Mouse (Mus musculus) midbrain, embryonic 15.5 days (tissue): ENCODE data around the gene Mettl27. TPM values are rescaled to one million over a fixed set of nuclear protein-coding genes. Genes with fewer than 3 reads are reported as not detected.
"Not testable (repeated sequence)": the region's sequence is repeated elsewhere in the genome, so short reads cannot be mapped to it uniquely, and the experiment has no call there.

ENCODE experiments used
- ATAC-seq: fragments of 200-750 bp; cut with Nextera tagmentation; replicated peaks from 2 replicates; pipeline ENCODE4 v1.8.0; 2017; ENCODE audit warnings: moderate TSS enrichment
- H3K27ac ChIP-seq: fragments of 300-500 bp; sonication (generic); 2 replicates; pipeline ENCODE4 v1.5.1; 2015; ENCODE audit warnings: mild to moderate bottlenecking, inconsistent platforms
- H3K27me3 ChIP-seq: fragments of 300-500 bp; sonication (generic); replicated peaks from 2 replicates; pipeline ENCODE4 v1.6.1; 2015; ENCODE audit warnings: inconsistent platforms
- H3K36me3 ChIP-seq: fragments of 300-500 bp; sonication (generic); replicated peaks from 2 replicates; pipeline ENCODE4 v1.6.1; 2015; ENCODE audit warnings: inconsistent platforms
- H3K4me1 ChIP-seq: fragments of 300-500 bp; sonication (generic); 2 replicates; pipeline ENCODE4 v1.6.1; 2015; ENCODE audit warnings: inconsistent platforms
- H3K4me2 ChIP-seq: fragments of 300-500 bp; sonication (generic); 2 replicates; pipeline ENCODE4 v1.6.1; 2015; ENCODE audit warnings: inconsistent platforms, mild to moderate bottlenecking, moderate library complexity
- H3K4me3 ChIP-seq: fragments of 300-500 bp; sonication (generic); 2 replicates; pipeline ENCODE4 v1.5.1; 2015; ENCODE audit warnings: mild to moderate bottlenecking, inconsistent platforms
- H3K9ac ChIP-seq: fragments of 300-500 bp; sonication (generic); 2 replicates; pipeline ENCODE4 v1.6.1; 2015; ENCODE audit warnings: mild to moderate bottlenecking, inconsistent platforms
- H3K9me3 ChIP-seq: fragments of 300-500 bp; sonication (generic); 2 replicates; pipeline ENCODE4 v1.6.1; 2016; ENCODE audit warnings: inconsistent platforms
- WGBS: fragments of 180-500 bp; shearing (Covaris S2); methylation state at CpG from one replicate; pipeline ENCODE4 v1.1.7; 2015; ENCODE audit warnings: mixed read lengths; 5-methylcytosine and 5-hydroxymethylcytosine counted together
- polyA plus RNA-seq: library from polyadenylated mRNA; unstranded; fragments of >200 nt; fragmentation: Nextera tagmentation; extraction: Ambion mirVana; gene quantifications from 2 replicates; pipeline ENCODE4 v1.2.1, GENCODE M21; 2015

Mettl27 gene
- polyA plus RNA-seq, 1 experiment from 2014 or later: 7.2 TPM

GRCm38 (mm10) chr5:134964655-134965054 is 32.5 kb downstream of the Mettl27 start:
- not testable (repeated sequence) for H3K27me3 ChIP-seq, H3K36me3 ChIP-seq, H3K4me1 ChIP-seq, H3K4me3 ChIP-seq, ATAC-seq, H3K9ac ChIP-seq, H3K4me2 ChIP-seq, H3K27ac ChIP-seq, H3K9me3 ChIP-seq

DNA sequence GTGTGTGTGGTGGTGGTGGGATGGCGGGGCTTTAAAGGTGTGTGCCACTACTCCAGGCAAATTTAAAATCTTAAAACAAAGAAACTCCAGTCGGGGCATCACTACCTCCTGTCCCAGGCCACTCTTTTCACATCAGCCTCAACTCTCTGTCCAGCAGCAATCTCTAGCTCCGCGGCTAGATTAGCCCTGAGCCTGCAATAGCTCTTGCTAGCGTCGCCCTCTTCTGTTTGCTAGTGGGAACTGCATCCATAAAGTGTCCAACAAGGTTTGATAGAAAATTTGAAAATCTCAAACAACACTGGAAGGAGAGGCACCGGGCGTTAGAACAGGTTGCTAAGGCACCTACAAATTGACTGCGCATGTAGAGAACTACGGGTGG is 33.3 kb downstream of the Mettl27 start:
- H3K9ac ChIP-seq: no peak overlapping the region
- peaks cover 9% of the 10 kb centered on the region for H3K4me1 ChIP-seq
- no peaks in the 10 kb centered on the region for H3K36me3 ChIP-seq
- 0 out of 2 replicates have a peak, but pooled peaks cover under 1% of the 10 kb centered on the region for H3K27me3 ChIP-seq
- H3K4me3 ChIP-seq: 0 out of 2 replicates have a peak overlapping the region, but pooled peaks have one; percentile 24
- H3K4me2 ChIP-seq: peak overlapping the region; percentile 46
- WGBS: 5% methylated on average over 10 of the region's 10 CpGs
- ATAC-seq: peak; percentile 70
- no peaks in the 10 kb centered on the region for H3K9me3 ChIP-seq
- H3K27ac ChIP-seq: no peak overlapping the region

DNA sequence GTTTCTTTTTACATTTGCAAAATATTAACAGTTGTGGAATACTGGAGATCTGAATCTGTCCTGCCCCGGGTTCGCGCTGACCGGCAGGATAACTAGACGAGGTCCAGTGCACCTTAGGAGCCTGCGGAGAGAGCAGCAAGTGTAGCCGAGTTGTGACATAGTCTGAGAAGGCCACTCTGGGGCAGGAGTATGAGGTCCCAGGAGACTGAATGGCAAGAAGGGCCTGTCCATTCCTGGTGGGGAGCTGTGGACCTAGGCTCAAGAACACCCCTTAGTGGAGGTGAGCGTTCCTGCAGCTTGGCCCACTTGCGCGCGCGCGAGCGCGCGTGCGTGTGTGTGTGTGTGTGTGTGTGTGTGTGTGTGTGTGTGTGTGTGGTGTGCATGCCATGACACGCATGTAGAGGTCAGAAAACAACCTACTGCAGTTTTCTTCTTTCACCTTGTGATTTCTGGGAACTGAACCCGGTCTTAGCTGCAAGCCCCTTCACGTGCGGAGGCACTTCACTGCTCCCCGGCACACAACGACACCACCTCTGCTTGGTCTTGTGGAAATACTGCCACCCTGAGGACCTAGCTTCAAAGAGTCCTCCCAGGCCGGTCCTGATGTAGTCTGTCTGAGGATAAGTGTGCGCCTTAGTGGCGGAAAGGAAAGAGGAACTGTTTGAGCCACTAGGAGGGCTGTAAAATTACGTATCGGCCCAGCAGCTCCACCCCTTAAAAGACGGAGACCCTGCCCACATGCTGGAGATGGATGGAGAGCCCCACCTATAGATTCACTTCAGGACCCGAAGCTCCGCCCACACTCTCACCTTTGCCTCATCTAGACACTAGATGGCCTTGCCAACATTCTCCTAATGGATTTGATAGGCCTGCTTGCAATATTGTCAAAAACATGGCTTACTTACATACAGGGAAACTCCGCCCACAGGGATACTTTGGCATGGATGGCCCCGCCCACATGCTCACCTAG is 34.0 kb downstream of the Mettl27 start:
- peak; percentile 54 for ATAC-seq

GRCm38 (mm10) chr5:134967164-134967944 is 35.2 kb downstream of the Mettl27 start:
- Histone ChIP-seq H3K4me1 (peaks cover 9% of the 10 kb centered on the region), H3K36me3 (no peaks in the 10 kb centered on the region), H3K9ac (no peak overlapping the region), H3K4me2 (no peak overlapping the region), H3K27me3 (0 out of 2 replicates have a peak, but pooled peaks cover 2% of the 10 kb centered on the region), H3K27ac (no peak overlapping the region), H3K4me3 (no peak overlapping the region), H3K9me3 (no peaks in the 10 kb centered on the region)
- 80% methylated on average over 20 of the region's 20 CpGs for WGBS
- ATAC-seq: no peak

More for the DNA sequence above, 34.0 kb downstream of the Mettl27 start:
- peak overlapping the region; percentile 24 for H3K4me3 ChIP-seq
- H3K27ac ChIP-seq: no peak overlapping the region
- peaks cover 9% of the 10 kb centered on the region for H3K4me1 ChIP-seq
- 6% methylated on average over 33 of the region's 33 CpGs for WGBS
- peak overlapping the region; percentile 46 for H3K4me2 ChIP-seq
- H3K27me3 ChIP-seq: 0 out of 2 replicates have a peak, but pooled peaks cover 2% of the 10 kb centered on the region
- H3K36me3 ChIP-seq: no peaks in the 10 kb centered on the region
- H3K9me3 ChIP-seq: no peaks in the 10 kb centered on the region
- no peak overlapping the region for H3K9ac ChIP-seq

DNA sequence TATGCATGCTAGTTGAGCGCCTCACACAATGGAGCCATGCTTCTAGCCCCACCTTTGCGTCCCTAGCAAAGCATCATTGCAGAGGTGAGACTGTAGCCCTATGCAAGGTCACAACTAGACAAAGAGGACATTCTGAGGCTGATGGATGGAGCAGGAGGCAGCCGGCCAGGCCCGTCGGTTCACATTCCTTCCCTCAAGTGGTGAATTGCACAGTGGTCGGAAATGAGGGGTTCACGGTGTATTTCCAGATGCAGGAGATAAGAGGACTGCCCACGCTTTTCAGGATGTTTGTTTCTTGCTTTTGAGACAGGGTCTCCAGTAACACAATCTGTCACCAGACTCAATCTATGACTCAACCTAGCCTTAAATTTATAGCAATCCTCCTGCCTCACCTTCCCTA is 38.5 kb downstream of the Mettl27 start:
- Histone ChIP-seq H3K36me3 (no peaks in the 10 kb centered on the region), H3K4me3 (no peak overlapping the region), H3K27ac (no peak overlapping the region), H3K9ac (no peak overlapping the region), H3K9me3 (no peaks in the 10 kb centered on the region), H3K4me1 (peaks cover 8% of the 10 kb centered on the region), H3K4me2 (no peak overlapping the region), H3K27me3 (0 out of 2 replicates have a peak, but pooled peaks cover 2% of the 10 kb centered on the region)
- ATAC-seq: no peak
- WGBS: 83% methylated on average over 8 of the region's 8 CpGs

DNA sequence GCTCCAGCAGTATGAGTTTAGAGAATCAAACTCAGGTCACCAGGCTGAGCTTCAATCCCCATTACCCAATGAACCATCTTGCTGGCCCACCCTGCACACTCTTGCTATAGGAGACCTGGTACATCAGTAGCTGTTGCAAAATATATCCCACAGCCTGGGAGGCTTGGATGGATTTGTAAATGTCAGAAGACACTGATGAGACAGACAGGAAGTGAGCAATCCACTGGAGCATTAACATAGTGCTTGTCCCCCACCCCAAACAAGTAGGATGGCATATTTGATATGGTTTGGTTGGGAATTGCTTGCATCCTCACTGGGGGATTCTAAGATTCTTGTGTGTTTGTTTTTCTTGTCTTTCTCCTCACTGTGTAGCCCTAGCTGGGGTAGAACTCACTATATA is 40.9 kb downstream of the Mettl27 start:
- ATAC-seq: no peak

DNA sequence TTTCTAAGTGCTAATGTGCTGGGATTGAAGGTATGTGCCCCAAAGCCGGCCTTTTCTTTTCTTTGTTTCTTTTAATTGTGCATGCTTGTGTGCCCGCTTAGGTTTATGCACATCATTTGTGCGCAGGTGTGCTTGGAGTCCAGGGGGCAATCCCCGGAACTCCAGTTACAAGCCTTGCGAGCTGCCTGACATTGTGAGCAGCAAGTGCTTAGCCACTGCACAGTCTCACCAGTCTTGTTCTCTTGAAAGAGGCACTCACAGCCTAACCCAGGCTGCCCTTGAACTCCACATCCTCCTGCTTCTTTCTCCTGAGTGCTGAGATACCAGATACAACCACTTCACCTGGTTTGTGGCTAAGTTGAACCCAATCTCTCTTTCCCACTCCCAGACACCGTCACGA is 41.4 kb downstream of the Mettl27 start:
- H3K4me1 ChIP-seq: no peaks in the 10 kb centered on the region
- no peak overlapping the region for H3K4me3 ChIP-seq
- no peak overlapping the region for H3K27ac ChIP-seq
- WGBS: 89% methylated on average over 7 of the region's 7 CpGs
- H3K4me2 ChIP-seq: no peak overlapping the region
- no peaks in the 10 kb centered on the region for H3K9me3 ChIP-seq
- 0 out of 2 replicates have a peak, but pooled peaks cover 2% of the 10 kb centered on the region for H3K27me3 ChIP-seq
- H3K9ac ChIP-seq: no peak overlapping the region
- ATAC-seq: no peak
- H3K36me3 ChIP-seq: no peaks in the 10 kb centered on the region

More for the DNA sequence above, 40.9 kb downstream of the Mettl27 start:
- H3K4me3 ChIP-seq: no peak overlapping the region
- 0 out of 2 replicates have a peak, but pooled peaks cover 2% of the 10 kb centered on the region for H3K27me3 ChIP-seq
- no peak overlapping the region for H3K27ac ChIP-seq
- H3K4me2 ChIP-seq: no peak overlapping the region
- no peaks in the 10 kb centered on the region for H3K9me3 ChIP-seq
- H3K9ac ChIP-seq: no peak overlapping the region
- no peaks in the 10 kb centered on the region for H3K36me3 ChIP-seq
- H3K4me1 ChIP-seq: no peaks in the 10 kb centered on the region

DNA sequence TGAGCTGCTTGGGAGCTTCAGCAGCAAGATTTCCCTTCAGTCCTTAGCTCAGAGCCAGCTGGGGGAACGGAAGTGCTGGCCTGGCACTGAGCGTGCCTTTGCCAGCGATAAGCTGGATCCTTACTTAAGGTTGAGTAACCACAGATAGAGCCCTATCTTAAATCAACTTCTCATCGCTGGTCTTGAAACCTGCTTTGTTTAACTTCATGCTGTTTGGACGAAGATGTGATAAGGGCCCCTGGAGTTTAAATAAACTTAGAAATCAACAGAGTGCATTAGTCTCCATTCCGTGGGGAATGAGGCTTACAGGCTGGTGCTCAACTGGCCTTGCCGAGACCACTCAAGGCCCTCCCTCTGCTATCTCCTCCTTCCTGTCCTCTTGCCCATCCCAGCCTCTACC is 42.1 kb downstream of the Mettl27 start:
- Histone ChIP-seq H3K4me3 (no peak overlapping the region), H3K9me3 (no peaks in the 10 kb centered on the region), H3K4me2 (no peak overlapping the region), H3K27ac (no peak overlapping the region), H3K9ac (no peak overlapping the region), H3K4me1 (no peaks in the 10 kb centered on the region), H3K36me3 (no peaks in the 10 kb centered on the region), H3K27me3 (0 out of 2 replicates have a peak, but pooled peaks cover 2% of the 10 kb centered on the region)
- WGBS: 67% methylated on average over 7 of the region's 7 CpGs
- ATAC-seq: no peak

DNA sequence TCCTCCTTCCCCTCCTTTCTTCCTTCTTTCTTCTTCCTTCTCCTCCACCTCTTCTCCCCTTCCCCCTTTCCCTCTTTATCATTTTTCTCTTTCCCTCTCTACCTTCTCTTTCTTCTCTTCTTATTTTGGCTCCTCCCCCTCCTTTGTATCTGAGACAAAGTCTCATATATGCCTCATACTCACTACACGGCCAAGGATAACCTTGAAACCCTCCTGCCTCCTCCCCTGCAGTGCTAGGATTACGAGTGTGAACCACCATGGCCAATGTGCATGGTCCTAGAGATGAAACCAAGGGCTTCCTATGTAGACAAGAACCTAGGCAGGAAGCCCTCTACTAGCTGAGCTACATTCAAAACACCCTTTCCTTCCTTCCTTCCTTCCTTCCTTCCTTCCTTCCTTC is 42.8 kb downstream of the Mettl27 start:
- H3K27ac ChIP-seq: no peak overlapping the region
- 69% methylated on average over 2 of the region's 2 CpGs for WGBS
- ATAC-seq: no peak
- no peaks in the 10 kb centered on the region for H3K4me1 ChIP-seq
- no peak overlapping the region for H3K4me3 ChIP-seq
- 0 out of 2 replicates have a peak, but pooled peaks cover 2% of the 10 kb centered on the region for H3K27me3 ChIP-seq
- H3K9ac ChIP-seq: no peak overlapping the region
- H3K36me3 ChIP-seq: no peaks in the 10 kb centered on the region
- H3K9me3 ChIP-seq: no peaks in the 10 kb centered on the region
- H3K4me2 ChIP-seq: no peak overlapping the region

DNA sequence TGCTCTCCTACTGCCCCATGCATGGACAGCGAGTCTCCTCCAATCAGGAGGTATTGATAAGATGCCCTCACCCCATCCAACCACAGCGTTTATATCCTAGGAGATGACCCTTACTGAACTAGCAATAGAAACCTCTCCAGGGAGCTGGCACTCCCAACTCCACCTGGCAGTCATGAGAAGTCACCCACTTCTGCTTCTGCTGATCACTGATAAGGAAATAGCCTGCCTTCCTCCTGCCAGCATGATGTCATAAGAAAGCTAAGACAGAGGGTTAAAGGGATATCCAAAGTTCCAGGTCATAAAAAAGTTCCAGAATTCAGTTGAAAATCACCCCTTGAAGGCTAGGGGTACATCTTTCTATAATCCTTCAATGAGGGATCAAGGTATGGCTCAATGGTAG is 44.0 kb downstream of the Mettl27 start:
- ATAC-seq: no peak
- no peaks in the 10 kb centered on the region for H3K9me3 ChIP-seq
- H3K4me1 ChIP-seq: no peaks in the 10 kb centered on the region
- no peak overlapping the region for H3K9ac ChIP-seq
- no peak overlapping the region for H3K27ac ChIP-seq
- H3K4me3 ChIP-seq: no peak overlapping the region
- no peaks in the 10 kb centered on the region for H3K27me3 ChIP-seq
- 93% methylated on average over 2 of the region's 2 CpGs for WGBS
- no peak overlapping the region for H3K4me2 ChIP-seq
- H3K36me3 ChIP-seq: no peaks in the 10 kb centered on the region

DNA sequence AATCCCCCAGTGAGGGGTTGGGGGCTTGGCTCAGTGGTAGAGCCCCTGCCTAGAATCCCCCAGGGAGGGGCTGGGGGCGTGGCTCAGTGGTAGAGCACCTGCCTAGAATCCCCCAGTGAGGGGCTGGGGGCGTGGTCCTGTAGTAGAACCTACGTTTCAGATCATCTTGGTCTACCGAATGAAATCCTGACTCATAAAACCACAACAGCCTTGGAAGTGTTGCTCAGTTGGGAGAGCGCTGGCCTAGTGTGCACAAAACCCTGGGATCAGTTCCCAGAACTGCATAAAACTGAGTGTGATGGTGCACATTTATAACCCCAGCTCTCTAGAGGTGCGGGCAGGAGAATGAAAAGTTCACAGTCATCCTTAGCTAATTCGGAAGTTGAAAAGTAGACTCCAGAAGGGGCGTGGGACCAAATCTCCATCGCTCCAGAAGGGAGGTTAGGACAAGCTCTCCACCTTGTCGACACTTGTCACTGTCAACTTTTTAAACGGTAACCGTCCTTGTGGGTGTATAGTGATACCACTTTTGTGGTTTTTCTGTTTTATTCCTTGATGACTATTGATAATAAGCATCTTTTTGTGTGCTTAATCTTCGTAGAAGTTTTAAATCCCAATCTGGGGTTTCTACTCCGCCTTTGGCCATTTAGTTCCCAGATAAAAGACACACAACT is 44.5 kb downstream of the Mettl27 start:
- ATAC-seq: no peak
- H3K27ac ChIP-seq: no peak overlapping the region
- no peak overlapping the region for H3K9ac ChIP-seq
- no peaks in the 10 kb centered on the region for H3K4me1 ChIP-seq
- WGBS: 87% methylated on average over 14 of the region's 14 CpGs
- no peaks in the 10 kb centered on the region for H3K9me3 ChIP-seq
- no peaks in the 10 kb centered on the region for H3K36me3 ChIP-seq
- H3K27me3 ChIP-seq: no peaks in the 10 kb centered on the region
- H3K4me3 ChIP-seq: no peak overlapping the region
- no peak overlapping the region for H3K4me2 ChIP-seq

DNA sequence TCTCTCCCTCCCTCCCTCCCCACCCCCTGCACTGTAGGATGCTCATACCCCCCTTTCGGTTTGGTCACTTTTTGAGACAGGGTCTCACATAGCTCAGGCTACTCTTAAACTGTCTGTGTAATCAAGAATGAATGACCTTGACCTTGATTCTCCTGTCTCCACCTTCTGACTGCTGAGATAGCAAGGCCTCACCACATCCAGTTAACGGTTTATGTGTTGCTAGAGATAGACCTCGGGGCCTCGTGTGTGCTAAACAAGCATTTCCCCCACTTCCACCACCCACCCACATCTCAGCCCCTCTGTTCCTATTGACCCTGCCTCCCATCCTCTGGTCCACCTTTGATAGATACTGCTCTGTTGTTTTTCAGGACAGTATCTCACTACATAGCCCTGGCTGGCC is 45.7 kb downstream of the Mettl27 start:
- Histone ChIP-seq H3K27ac (no peak overlapping the region), H3K4me1 (no peaks in the 10 kb centered on the region), H3K36me3 (no peaks in the 10 kb centered on the region), H3K4me2 (no peak overlapping the region), H3K9ac (no peak overlapping the region), H3K4me3 (no peak overlapping the region), H3K9me3 (no peaks in the 10 kb centered on the region), H3K27me3 (no peaks in the 10 kb centered on the region)
- 82% methylated on average over 4 of the region's 4 CpGs for WGBS
- no peak for ATAC-seq
